Mouse (Mus musculus) G1E-ER4 (cell line): ENCODE measurements around the gene Frmd5. TPM values are rescaled to one million over a fixed set of nuclear protein-coding genes. Genes with fewer than 3 reads are reported as not detected.
A peak's percentile ranks its signal among the peaks of the same experiment; 100 is the strongest.

Experiments
- GATA1 ChIP-seq: IDR thresholded peaks from one replicate; pipeline ENCODE4 v1.8.0; 2012; ENCODE audit warnings: low read length, inconsistent platforms
- polyA plus RNA-seq: library from polyadenylated mRNA; stranded (reverse); fragments of >175 nt; gene quantifications from 2 replicates; pipeline ENCODE4 v1.2.3, GENCODE M21; 2012

Frmd5 gene
- polyA plus RNA-seq, 1 experiment: 16.7 TPM

GRCm38 (mm10) chr2:121669846-121670245, 137.0 kb downstream of the Frmd5 start:
- TF ChIP-seq GATA1: no peak

- TF ChIP-seq GATA1: no peak
Measured at GRCm38 (mm10) chr2:121668256-121668655, 138.6 kb downstream of the Frmd5 start.

GRCm38 (mm10) chr2:121661160-121661502, 145.8 kb downstream of the Frmd5 start:
- TF ChIP-seq GATA1: no peak

GRCm38 (mm10) chr2:121660461-121661159, 146.3 kb downstream of the Frmd5 start:
- no peak for TF ChIP-seq GATA1

GRCm38 (mm10) chr2:121659350-121659749, 147.5 kb downstream of the Frmd5 start:
- TF ChIP-seq GATA1: no peak

- TF ChIP-seq GATA1: peak; percentile 38
Measured at GRCm38 (mm10) chr2:121658123-121658767, 148.6 kb downstream of the Frmd5 start.

GRCm38 (mm10) chr2:121655966-121656365, 150.9 kb downstream of the Frmd5 start:
- no peak for TF ChIP-seq GATA1

GRCm38 (mm10) chr2:121655106-121655505, 151.8 kb downstream of the Frmd5 start:
- TF ChIP-seq GATA1: no peak

- no peak for TF ChIP-seq GATA1
Measured at GRCm38 (mm10) chr2:121646528-121646927, 160.4 kb downstream of the Frmd5 start.

- TF ChIP-seq GATA1: no peak
Measured at GRCm38 (mm10) chr2:121642934-121643333, 164.0 kb downstream of the Frmd5 start.

GRCm38 (mm10) chr2:121632091-121632490, 174.8 kb downstream of the Frmd5 start:
- TF ChIP-seq GATA1: no peak

- TF ChIP-seq GATA1: no peak
Measured at GRCm38 (mm10) chr2:121630286-121630685, 176.6 kb downstream of the Frmd5 start.

- no peak for TF ChIP-seq GATA1
Measured at GRCm38 (mm10) chr2:121628290-121628689, 178.6 kb downstream of the Frmd5 start.

- no peak for TF ChIP-seq GATA1
Measured at GRCm38 (mm10) chr2:121625901-121626300, 181.0 kb downstream of the Frmd5 start.

- no peak for TF ChIP-seq GATA1
Measured at GRCm38 (mm10) chr2:121621262-121622163, 185.4 kb downstream of the Frmd5 start.
